Mouse (Mus musculus): ENCODE results near the gene Zfp64. TPM values are rescaled to one million over a fixed set of nuclear protein-coding genes. Genes with fewer than 3 reads are reported as not detected.

Zfp64 gene
- polyA plus RNA-seq, 1 experiment from 2014 or later: 21.6 TPM

DNA sequence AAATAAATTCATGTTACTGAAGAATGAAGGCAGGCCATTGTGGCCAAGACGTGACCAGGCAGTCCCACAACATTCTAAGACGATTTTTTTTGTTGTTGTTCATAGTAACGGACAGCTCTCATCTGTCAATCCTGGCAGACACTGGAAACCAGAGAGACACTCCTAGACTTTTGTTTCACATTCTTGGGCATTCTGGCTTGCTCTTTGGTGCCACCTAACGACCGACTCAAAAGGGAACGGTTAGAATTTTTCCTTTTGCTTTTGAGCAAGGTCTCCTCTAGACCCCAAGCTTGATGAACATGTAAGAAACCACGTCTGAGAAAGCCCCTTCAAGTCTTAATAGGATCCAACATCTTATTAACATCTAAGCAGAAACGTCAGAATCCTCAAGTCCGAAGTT, 31.7 kb downstream of the Zfp64 start:
- no peaks in the 10 kb centered on the region for H3K27me3 ChIP-seq
- CTCF ChIA-PET: interaction anchor here (1.0 to 2.5 kb wide), 7 partner anchors 9 to 24 kb away, joined by 3 to 16 read pairs (median 3); no protein-coding TSS in a partner anchor
- DNase-seq (ENCODE audit: low read depth, low spot score): no peak
- in situ Hi-C loops (cut with MboI; ENCODE audit: low pct_unique_long_range_greater_than_20kb): no loop called here
- POLR2A ChIA-PET: no interaction called here
- TF ChIP-seq CTCF (IDR thresholded peaks at IDR 0.05): peak; percentile 69
- no peak for ATAC-seq

DNA sequence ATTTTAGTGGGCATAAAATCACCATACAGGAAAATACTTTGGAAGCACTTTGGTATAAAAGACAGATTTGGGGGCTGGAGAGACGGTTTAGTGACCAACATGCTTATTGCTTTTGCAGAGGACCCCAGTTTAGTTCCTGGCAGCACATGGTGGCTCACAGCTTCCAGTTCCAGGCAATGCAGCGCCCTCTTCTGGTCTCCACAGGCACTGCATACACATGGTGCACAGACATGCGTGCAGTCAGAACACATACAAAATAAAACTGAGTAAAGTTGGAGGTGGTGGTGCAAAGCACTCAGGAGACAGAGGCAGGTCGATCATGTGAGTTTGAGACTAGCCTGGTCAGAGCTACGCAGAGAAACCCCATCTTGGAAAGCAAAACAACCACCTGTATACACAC, 32.9 kb downstream of the Zfp64 start:
- CTCF ChIA-PET: interaction anchor here (1.1 to 2.5 kb wide), 5 partner anchors 8 to 25 kb away, joined by 3 to 16 read pairs (median 3); no protein-coding TSS in a partner anchor
- in situ Hi-C loops (cut with MboI; ENCODE audit: low pct_unique_long_range_greater_than_20kb): no loop called here
- no peaks in the 10 kb centered on the region for H3K27me3 ChIP-seq
- no peak for DNase-seq (ENCODE audit: low read depth, low spot score)
- POLR2A ChIA-PET: no interaction called here
- no peak for ATAC-seq
- peak; percentile 50 for TF ChIP-seq CTCF (IDR thresholded peaks at IDR 0.05)

DNA sequence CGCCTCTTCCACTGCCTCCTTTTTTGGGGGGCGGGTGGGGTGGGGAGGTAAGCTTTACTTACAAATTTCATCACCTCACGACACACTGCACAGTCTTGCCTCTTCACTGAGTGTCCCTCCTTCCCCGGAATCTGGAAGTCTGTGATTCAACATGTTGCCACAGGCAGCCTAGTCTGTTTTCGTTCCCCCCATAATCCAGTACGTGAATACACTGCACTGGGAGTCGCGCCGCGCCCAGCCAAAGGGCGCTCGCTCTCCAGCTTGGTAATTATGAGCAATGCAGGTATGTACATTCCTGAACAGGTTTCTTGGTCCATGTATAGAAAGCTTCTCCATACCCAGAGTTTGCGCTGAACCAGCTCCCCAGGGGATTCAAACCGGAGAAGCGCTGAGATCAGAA, 35.4 kb downstream of the Zfp64 start:
- TF ChIP-seq CTCF (IDR thresholded peaks at IDR 0.05): no peak
- ChIA-PET POLR2A (no interaction called here), CTCF (interaction anchor here (2.0 kb wide), 1 partner anchor 16 kb away, joined by 10 read pairs; no protein-coding TSS in a partner anchor)
- ATAC-seq: no peak
- no peaks in the 10 kb centered on the region for H3K27me3 ChIP-seq
- no peak for DNase-seq (ENCODE audit: low read depth, low spot score)
- in situ Hi-C loops (cut with MboI; ENCODE audit: low pct_unique_long_range_greater_than_20kb): no loop called here

DNA sequence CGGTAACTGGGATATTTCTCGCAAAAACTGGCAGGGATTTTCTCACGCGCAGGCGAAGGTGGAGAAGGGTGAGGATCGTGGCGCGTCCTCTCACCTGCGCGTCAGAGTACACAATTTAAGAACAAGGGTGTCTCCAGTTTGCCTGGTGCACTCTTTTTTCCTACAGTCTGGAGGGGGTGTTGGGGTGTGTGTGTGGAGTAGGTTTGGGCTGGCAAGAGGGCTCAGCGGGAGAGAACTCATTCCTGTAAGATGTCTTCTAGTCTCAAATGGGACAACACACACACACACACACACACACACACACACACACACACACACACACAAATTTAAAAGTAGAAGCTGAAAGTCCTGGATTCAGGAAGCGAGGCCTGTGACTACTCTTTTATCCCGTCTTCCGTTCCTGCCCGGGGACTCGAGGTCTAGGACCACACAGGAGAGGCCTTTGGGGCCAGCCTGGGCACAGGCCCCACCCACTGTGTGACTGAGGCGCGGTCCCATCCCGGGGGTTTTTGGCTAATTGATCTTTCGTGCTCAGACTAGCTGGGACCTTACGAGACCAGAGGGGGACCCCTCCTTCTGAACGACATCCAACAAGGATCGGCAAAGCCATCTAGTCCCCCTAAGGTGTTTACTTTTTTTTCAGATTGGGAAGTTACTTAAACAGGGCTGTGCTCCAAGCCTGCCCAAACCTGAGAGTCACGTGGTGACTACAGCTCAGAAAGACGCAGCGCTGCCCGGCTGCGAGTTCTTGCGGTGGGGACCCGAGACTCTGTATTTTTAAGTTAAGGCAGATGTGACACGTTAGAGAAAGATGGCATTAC, 42.3 kb downstream of the Zfp64 start:
- no peak for DNase-seq (ENCODE audit: low read depth, low spot score)
- TF ChIP-seq CTCF (IDR thresholded peaks at IDR 0.05): no peak
- ChIA-PET POLR2A (no interaction called here), CTCF (interaction anchor here (1.2 to 2.6 kb wide), 2 partner anchors 9 to 10 kb away, joined by 3 to 8 read pairs; no protein-coding TSS in a partner anchor)
- no peak for ATAC-seq
- no peaks in the 10 kb centered on the region for H3K27me3 ChIP-seq
- in situ Hi-C loops (cut with MboI; ENCODE audit: low pct_unique_long_range_greater_than_20kb): no loop called here

- ChIA-PET POLR2A (no interaction called here), CTCF (interaction anchor here (1.2 to 2.6 kb wide), 2 partner anchors 8 to 11 kb away, joined by 3 to 8 read pairs; no protein-coding TSS in a partner anchor)
- in situ Hi-C loops (cut with MboI; ENCODE audit: low pct_unique_long_range_greater_than_20kb): no loop called here
- DNase-seq (ENCODE audit: low read depth, low spot score) (no peak), ATAC-seq (no peak)
- no peak for TF ChIP-seq CTCF (IDR thresholded peaks at IDR 0.05)
- H3K27me3 ChIP-seq: no peaks in the 10 kb centered on the region
Observed at GRCm38 (mm10) chr2:168912051-168912891, 43.1 kb downstream of the Zfp64 start.

DNA sequence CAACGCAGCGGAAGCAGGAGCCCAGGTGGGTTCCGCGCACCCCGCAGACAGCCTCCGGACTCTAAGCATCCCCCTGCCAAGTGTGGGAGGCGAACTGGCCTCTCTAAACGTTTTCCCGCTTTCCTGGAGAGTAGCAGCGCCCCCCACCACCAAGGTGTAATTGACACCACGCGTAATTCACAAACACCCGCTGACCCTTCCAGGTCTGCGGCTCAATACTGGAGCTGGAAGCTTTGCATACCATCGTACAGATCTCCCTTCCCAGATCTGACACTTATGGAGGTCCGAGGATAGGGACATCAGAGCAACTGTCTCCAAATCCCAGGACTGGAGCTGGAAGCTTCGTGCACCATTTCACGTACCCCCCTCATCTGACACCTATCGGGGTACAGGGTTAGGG, 43.9 kb downstream of the Zfp64 start:
- DNase-seq (ENCODE audit: low read depth, low spot score): no peak
- in situ Hi-C loops (cut with MboI; ENCODE audit: low pct_unique_long_range_greater_than_20kb): no loop called here
- no peak for ATAC-seq
- ChIA-PET CTCF (interaction anchor here (1.2 to 2.6 kb wide), 2 partner anchors 8 to 11 kb away, joined by 3 to 8 read pairs; no protein-coding TSS in a partner anchor), POLR2A (no interaction called here)
- no peaks in the 10 kb centered on the region for H3K27me3 ChIP-seq
- no peak for TF ChIP-seq CTCF (IDR thresholded peaks at IDR 0.05)

GRCm38 (mm10) chr2:168906022-168906421, 49.4 kb downstream of the Zfp64 start:
- in situ Hi-C loops (cut with MboI; ENCODE audit: low pct_unique_long_range_greater_than_20kb): no loop called here
- H3K27me3 ChIP-seq: no peaks in the 10 kb centered on the region
- ChIA-PET POLR2A (no interaction called here), CTCF (interaction anchor here (3.6 kb wide), 1 partner anchor 24 kb away, joined by 16 read pairs; no protein-coding TSS in a partner anchor)
- DNase-seq (ENCODE audit: low read depth, low spot score): no peak
- no peak for ATAC-seq
- no peak for TF ChIP-seq CTCF (IDR thresholded peaks at IDR 0.05)

DNA sequence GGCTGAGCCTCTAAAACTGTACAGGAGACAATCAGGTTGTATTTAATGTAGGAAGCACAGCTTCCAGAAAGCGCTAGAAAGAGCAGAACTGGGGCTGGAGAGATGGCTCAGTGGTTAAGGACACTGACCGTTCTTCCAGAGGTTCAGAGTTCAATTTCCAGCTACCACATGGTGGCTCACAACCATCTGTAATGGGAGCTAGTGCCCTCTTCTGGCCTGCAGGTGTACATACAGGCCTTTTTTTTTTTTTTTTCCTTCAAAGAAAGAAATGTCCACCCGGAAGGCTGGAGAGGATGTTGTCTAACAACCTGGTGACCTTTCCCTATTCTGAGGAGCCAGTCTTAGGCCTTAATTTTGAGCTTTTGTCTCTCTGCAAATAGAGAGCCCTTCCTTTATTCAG, 50.5 kb downstream of the Zfp64 start:
- ChIA-PET POLR2A (no interaction called here), CTCF (interaction anchor here (0.6 to 3.6 kb wide), 10 partner anchors 7 to 48 kb away, joined by 3 to 16 read pairs (median 9); no protein-coding TSS in a partner anchor)
- in situ Hi-C loops (cut with MboI; ENCODE audit: low pct_unique_long_range_greater_than_20kb): no loop called here
- no peak for ATAC-seq
- no peak for TF ChIP-seq CTCF (IDR thresholded peaks at IDR 0.05)
- no peak for DNase-seq (ENCODE audit: low read depth, low spot score)
- no peaks in the 10 kb centered on the region for H3K27me3 ChIP-seq

DNA sequence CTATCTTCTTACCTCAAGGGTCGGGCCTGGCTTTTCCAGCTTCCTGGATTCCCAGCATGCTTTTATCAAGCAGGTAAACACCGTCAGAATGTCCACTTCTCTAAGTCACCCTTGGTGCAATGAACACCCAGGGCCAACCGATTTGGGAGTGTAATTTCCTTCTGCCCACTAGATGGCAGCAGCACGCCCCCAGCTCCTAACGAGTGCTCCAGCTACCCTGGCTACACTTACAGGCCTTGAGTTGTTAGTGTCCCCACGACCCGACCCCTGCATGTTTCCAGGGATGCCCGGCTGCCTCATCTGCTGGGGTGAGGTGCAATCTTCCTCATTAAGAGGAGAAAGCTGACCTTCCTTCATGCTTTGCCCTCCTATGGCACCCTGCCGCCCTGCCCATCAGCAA, 51.2 kb downstream of the Zfp64 start:
- in situ Hi-C loops (cut with MboI; ENCODE audit: low pct_unique_long_range_greater_than_20kb): no loop called here
- ATAC-seq (peak; percentile 81), DNase-seq (ENCODE audit: low read depth, low spot score) (no peak)
- peak; percentile 78 for TF ChIP-seq CTCF (IDR thresholded peaks at IDR 0.05)
- POLR2A ChIA-PET: no interaction called here
- CTCF ChIA-PET: interaction anchor here (0.6 to 3.6 kb wide), 13 partner anchors 8 to 81 kb away, joined by 3 to 16 read pairs (median 7); no protein-coding TSS in a partner anchor
- no peaks in the 10 kb centered on the region for H3K27me3 ChIP-seq

- POLR2A ChIA-PET: no interaction called here
- no peak for ATAC-seq
- in situ Hi-C loops (cut with MboI; ENCODE audit: low pct_unique_long_range_greater_than_20kb): no loop called here
- no peaks in the 10 kb centered on the region for H3K27me3 ChIP-seq
- CTCF ChIA-PET: interaction anchor here (0.7 to 3.6 kb wide), 11 partner anchors 9 to 657 kb away, joined by 3 to 16 read pairs (median 7); no protein-coding TSS in a partner anchor
- peak; percentile 89 for TF ChIP-seq CTCF (IDR thresholded peaks at IDR 0.05)
- DNase-seq (ENCODE audit: low read depth, low spot score): no peak
Observed at GRCm38 (mm10) chr2:168902634-168903033, 52.8 kb downstream of the Zfp64 start.
